Mouse (Mus musculus) naive thymus-derived CD4-positive, alpha-beta T cell, adult 5 months (primary cell): ENCODE data around the gene Slco1c1. TPM values are rescaled to one million over a fixed set of nuclear protein-coding genes. Genes with fewer than 3 reads are reported as not detected.

Experiments used
- polyA plus RNA-seq: library from polyadenylated mRNA; unstranded; fragments of 100-300 nt; shearing (Covaris generic); gene quantifications from one replicate; pipeline ENCODE4 v1.2.1, GENCODE M21; 2017

The Slco1c1 gene
- polyA plus RNA-seq, result not detected

DNA sequence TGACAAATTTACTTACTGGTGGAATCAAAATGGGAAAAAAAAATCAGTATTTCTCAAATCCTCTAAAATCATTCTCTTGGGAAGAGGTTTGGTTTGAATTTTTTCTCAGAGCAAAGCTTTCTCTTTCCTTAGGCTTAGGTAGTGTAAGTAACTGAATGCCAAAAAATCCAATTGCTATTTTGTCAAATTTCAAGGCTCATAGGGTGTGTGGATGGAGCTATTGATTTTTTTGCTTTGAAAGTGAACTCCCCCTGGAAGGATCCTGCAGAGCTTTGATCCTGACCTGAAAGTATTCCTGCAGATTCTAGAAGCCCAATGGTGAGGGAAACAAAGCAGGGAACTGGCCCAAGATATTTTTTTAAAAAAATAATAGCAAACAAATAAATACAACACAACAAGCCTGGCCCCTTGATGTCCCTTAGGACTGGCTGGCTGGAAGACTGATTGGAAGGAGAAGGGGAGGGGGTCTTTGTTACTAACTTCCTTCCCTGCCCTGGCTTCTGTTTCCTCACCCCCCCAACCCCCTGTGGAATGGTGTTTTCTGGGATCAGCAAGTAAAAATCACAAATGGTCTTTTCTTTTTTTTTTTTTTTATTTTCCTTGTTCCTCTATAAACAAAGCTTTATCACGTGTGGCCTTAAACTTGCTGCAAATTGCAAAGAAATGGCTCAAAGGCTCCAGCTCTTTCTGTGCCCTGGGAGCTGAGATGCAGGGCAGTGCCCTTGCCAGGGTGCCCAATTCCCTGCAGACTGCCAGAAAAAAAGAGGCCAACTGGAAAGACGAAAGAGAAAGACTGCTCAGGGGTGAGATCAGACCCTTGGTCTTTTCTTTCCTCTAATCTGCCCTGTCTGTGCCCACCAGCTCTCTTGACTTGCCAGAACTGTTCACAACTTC, at the start of gene Slco1c1:
Gene Slco1c1, plus strand, starts transcription at position 622 of the 894 bp plus-strand sequence.

Other genes starting within 250 kb of the Slco1c1 start
- 0.10 TPM for gene Slco1b2, start 105.2 kb downstream of the Slco1c1 start, polyA plus RNA-seq
- gene Gm5724, start 249.4 kb downstream of the Slco1c1 start, polyA plus RNA-seq, result not detected